Mouse (Mus musculus) olfactory bulb, adult 2 months (tissue): Measurements from ENCODE around the gene Ep300. TPM values are rescaled to one million over a fixed set of nuclear protein-coding genes. Genes with fewer than 3 reads are reported as not detected.

ENCODE experiments used
- H3K27ac ChIP-seq: fragments of 200-500 bp; 2 replicates; pipeline ENCODE4 v1.5.1; 2012; ENCODE audit warnings: low read depth, low read length; ENCODE audit not compliant: insufficient read depth
- H3K4me1 ChIP-seq: fragments of 200-500 bp; 2 replicates; pipeline ENCODE4 v1.6.1; 2012; ENCODE audit warnings: low read length; ENCODE audit not compliant: control insufficient read depth, insufficient read depth
- H3K4me3 ChIP-seq: fragments of 200-500 bp; 2 replicates; pipeline ENCODE4 v1.5.1; 2012; ENCODE audit warnings: mild to moderate bottlenecking, low read depth, low read length, moderate library complexity; ENCODE audit not compliant: insufficient read depth
- CTCF ChIP-seq: fragments of 200-500 bp; IDR thresholded peaks from 2 replicates; pipeline ENCODE4 v1.5.1; 2012; ENCODE audit warnings: low read depth, mild to moderate bottlenecking, low read length, moderate library complexity; ENCODE audit not compliant: insufficient read depth
- POLR2A ChIP-seq: fragments of 200-500 bp; IDR thresholded peaks from 2 replicates; pipeline ENCODE4 v1.6.1; 2012; ENCODE audit warnings: mild to moderate bottlenecking, low read depth, low read length, moderate library complexity; ENCODE audit not compliant: insufficient read depth
- WGBS: fragments of 180-500 bp; shearing (Covaris S2); methylation state at CpG from one replicate; pipeline ENCODE4 v1.1.7; 2018; 5-methylcytosine and 5-hydroxymethylcytosine counted together
- polyA plus RNA-seq: library from polyadenylated mRNA; stranded (reverse); fragments of >200 nt; gene quantifications from 2 replicates; pipeline ENCODE4 v1.2.4, GENCODE M21; 2012; ENCODE audit warnings: low replicate concordance; ENCODE audit not compliant: missing spikeins, insufficient read depth, insufficient read length

Ep300 gene
- polyA plus RNA-seq, 1 experiment, result not detected

DNA sequence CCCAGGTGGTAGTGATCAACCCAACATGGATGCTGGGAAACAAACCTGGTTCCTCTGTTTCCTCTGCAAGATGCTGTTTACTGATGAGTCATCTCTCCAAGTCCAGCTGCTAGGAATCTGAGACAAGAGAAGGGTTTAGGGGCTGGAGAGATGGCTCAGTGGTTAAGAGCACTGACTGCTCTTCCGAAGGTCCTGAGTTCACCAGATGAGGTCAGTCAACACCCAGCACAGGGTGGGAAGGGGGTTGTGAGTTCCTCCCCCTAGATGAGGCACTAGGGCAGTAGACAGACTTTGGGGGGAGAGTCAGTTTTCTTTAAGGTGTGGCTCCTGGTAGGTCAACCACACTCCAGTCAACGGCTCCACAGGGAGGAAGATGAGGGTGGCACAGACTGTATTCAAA lies 76.5 kb downstream of the Ep300 start:
- H3K27ac ChIP-seq, result no peak overlapping the region
- no peak overlapping the region for H3K4me3 ChIP-seq
- no peaks in the 10 kb centered on the region for H3K4me1 ChIP-seq
- WGBS, result 95% methylated on average over 2 of the region's 2 CpGs
- TF ChIP-seq POLR2A (no peak), CTCF (no peak)

DNA sequence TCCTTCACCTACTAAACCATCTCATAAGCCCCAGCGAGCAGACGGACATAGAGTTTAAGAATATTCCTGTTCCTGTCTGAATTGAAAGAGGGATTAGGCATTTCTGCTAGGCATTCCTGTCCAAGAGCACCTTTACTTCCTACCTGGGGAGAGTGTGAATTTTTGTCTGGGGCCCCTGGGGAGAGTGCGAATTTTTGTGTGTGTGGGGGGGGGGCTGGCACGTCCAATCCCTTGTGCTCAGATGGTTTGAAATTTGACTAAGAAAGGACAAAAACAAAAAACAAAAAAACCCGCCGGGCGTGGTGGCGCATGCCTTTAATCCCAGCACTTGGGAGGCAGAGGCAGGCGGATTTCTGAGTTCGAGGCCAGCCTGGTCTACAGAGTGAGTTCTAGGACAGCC lies 78.1 kb downstream of the Ep300 start:
- Histone ChIP-seq H3K4me3 (peak overlapping the region; percentile 24), H3K4me1 (no peaks in the 10 kb centered on the region), H3K27ac (no peak overlapping the region)
- TF ChIP-seq POLR2A (no peak), CTCF (no peak)
- 66% methylated on average over 10 of the region's 10 CpGs for WGBS

GRCm38 (mm10) chr15:81663697-81664561 lies 78.8 kb downstream of the Ep300 start, which contains the start of gene L3mbtl2:
Gene L3mbtl2 (plus strand): TSS chr15:81663889.
- 1% methylated on average over 55 of the region's 55 CpGs for WGBS
- peak within 1 kb of the TSS; percentile 90 for H3K4me3 ChIP-seq
- no peak within 1 kb of the TSS for H3K27ac ChIP-seq
- no peaks in the 10 kb centered on the region for H3K4me1 ChIP-seq
- TF ChIP-seq CTCF (no peak), POLR2A (no peak)

DNA sequence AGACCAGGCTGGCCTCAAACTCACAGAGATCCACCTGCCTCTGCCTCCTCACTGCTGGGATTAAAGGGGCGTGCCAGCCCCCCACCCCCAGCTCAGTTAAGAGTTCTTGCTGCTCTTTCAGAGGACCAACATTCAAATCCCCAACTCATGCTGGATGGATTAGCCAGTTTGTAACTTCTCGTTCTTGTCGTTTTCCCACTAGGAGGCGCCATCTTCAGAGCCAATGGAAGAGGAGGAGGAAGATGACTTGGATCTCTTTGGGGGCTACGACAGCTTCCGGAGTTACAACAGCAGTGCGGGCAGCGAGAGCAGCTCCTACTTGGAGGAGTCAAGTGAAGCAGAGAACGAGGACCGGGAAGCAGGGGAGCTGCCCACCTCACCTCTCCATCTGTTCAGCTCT lies 81.8 kb downstream of the Ep300 start:
- H3K4me1 ChIP-seq, result no peaks in the 10 kb centered on the region
- TF ChIP-seq CTCF (no peak), POLR2A (no peak)
- no peak overlapping the region for H3K27ac ChIP-seq
- no peak overlapping the region for H3K4me3 ChIP-seq
- 90% methylated on average over 10 of the region's 10 CpGs for WGBS

GRCm38 (mm10) chr15:81670231-81670640 lies 85.1 kb downstream of the Ep300 start:
- H3K4me1 ChIP-seq, result no peaks in the 10 kb centered on the region
- H3K27ac ChIP-seq, result no peak overlapping the region
- TF ChIP-seq POLR2A, result no peak
- 80% methylated on average over 4 of the region's 4 CpGs for WGBS
- no peak overlapping the region for H3K4me3 ChIP-seq

DNA sequence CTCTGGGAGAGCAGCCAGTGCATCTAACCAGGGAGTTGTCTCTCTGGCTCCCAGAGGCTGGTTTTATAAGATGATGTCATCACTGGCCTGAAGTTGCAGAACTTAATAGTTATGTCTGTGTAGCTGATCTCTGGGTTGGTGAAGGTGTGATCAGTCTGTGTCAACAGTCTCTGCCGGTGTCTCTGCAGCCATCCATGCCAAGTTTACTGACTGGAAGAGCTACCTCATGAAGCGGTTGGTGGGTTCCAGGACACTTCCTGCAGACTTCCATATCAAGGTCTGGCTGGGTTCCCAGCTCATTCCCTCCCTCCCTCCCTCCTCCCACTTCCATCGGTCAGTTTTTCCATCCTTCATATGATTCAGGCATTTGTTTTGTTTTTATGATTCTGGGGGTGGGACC lies 91.5 kb downstream of the Ep300 start:
- no peak overlapping the region for H3K27ac ChIP-seq
- H3K4me1 ChIP-seq, result no peaks in the 10 kb centered on the region
- no peak overlapping the region for H3K4me3 ChIP-seq
- no peak for TF ChIP-seq POLR2A
- no peak for TF ChIP-seq CTCF
- WGBS, result 70% methylated on average over 3 of the region's 3 CpGs

DNA sequence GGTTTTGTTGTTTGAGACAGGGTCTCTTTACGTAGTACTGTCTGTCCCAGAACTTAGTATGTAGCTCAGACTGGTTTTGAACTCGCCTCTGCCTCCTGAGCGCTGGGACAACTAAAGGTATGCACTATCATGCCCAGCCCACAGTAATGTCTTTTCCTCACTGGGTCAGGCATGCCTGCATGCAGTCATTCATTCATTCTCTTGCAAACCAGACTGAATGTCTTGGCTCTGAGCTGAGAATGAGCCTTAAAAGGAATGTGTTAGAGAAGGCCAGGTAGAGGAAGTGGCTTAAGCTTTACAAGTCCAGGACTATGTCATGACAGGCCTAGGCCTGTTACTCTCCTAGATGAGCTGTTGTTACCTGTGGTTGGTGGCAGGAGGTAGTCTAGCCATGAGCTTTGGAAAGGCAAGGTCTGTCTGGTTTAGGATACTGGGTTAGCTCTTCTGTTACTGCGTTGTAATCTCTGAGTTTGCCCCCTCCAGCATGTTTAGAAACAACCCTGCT lies 95.2 kb downstream of the Ep300 start:
- no peaks in the 10 kb centered on the region for H3K4me1 ChIP-seq
- TF ChIP-seq POLR2A (no peak), CTCF (no peak)
- H3K27ac ChIP-seq, result no peak overlapping the region
- WGBS, result 96% methylated on average over 4 of the region's 4 CpGs
- H3K4me3 ChIP-seq, result no peak overlapping the region

DNA sequence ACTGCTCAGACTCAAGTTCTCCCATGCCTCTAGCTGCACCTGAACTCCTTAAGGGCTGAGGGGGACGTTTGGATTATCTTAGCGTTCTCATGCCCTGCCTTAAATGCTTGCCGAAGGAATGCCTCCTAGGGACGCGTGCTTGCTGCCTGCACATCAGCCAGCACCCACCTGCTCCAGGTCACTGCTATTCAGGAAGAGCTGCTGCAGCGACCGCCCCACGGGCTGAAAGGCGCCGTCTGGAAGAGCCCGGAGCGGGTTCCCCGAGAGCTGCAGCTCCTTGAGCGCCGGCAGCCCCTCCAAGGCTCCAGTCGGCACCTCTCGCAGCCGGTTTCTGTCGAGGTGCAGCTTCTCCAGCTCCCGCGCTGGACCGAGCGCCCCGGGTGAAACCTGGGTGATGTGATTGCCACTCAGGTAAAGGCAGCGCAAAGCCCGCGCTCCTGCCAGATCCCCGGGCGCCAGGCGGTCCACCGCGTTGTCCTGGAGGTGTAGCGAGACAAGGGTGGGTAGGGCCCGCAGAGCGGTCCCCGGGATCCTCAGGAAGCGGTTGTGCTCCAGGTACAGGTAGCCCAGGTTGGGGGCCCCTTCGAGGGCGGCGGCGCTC lies 108.3 kb downstream of the Ep300 start:
- TF ChIP-seq POLR2A, result no peak
- TF ChIP-seq CTCF, result no peak
- peak overlapping the region; percentile 69 for H3K4me3 ChIP-seq
- H3K4me1 ChIP-seq, result peaks cover 33% of the 10 kb centered on the region
- 6% methylated on average over 41 of the region's 41 CpGs for WGBS
- no peak overlapping the region for H3K27ac ChIP-seq
